Mouse (Mus musculus) frontal cortex, postnatal 25 days (tissue): ENCODE measurements around the gene Klf12.

Source experiments
- DNase-seq, 2 experiments: peaks; one replicate each; pipeline ENCODE4 v3.0.0; 2022; ENCODE audit warnings: low spot score in 2 of 2

The Klf12 gene

GRCm38 (mm10) chr14:100284119-100284860 lies at the start of gene Klf12:
Gene Klf12, minus strand, starts transcription at chr14:100284679.
- DNase-seq = peak; percentile 66 to 74

DNA sequence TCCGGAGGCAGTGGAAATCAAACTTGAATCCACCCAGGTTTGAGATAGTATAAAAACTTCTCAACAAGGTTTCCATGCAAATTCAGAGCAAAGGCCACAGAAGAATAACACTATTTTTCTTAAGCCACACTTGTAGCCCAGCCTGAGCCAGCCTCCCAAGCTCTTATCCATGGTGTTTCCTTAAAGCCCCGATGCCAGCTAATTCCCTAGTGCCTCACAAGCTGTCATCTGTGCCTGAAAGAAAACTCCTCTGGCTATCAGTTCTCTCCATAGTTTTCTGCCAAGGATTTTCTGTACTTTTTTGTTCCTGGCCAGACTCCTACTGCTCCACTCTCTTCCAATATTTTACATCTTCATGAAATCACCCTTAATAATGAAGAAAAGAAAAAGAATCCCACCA lies 48.9 kb upstream of the Klf12 start:
- no peak for DNase-seq

- no peak for DNase-seq
Observed at GRCm38 (mm10) chr14:100328602-100329276, 44.3 kb upstream of the Klf12 start.

GRCm38 (mm10) chr14:100324303-100324702 lies 39.8 kb upstream of the Klf12 start:
- no peak for DNase-seq

DNA sequence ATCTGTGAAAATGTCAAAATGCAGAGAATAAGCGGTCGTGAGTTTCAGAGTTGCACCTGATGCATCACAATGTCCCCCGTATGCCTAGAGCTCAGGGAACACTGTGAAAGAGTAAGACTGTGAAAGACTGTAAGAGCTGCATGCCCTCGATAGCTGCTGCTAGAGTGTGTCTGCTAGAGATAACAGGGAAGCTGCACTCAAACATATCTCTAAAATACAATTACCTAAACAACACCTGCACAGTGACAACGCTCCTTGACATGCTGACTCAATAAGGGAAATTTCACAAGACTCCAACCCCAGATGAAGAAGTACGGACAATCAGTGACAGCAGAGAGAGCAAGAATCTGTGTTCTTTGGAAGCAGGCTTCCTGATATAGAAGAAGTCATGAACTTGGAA lies 37.5 kb upstream of the Klf12 start:
- no peak for DNase-seq

DNA sequence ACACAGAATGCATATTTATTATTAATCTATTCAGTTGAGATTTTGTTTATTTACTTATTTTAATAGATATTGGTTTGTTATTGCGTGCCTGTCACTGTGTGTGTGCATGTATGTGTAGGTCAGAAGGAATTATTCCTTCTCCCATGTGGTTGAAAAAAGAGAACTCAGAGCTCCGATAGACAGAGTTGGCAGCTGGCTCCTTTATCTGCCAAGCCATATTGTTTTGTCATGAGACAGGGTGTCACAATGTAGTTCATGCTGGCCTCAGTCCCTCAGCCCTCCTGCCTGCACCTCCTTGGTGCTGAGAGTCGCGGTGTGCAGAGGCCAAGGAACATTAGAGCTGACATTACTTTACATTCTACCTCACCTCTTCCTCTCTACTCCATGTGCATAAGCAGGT lies 32.3 kb upstream of the Klf12 start:
- no peak for DNase-seq

DNA sequence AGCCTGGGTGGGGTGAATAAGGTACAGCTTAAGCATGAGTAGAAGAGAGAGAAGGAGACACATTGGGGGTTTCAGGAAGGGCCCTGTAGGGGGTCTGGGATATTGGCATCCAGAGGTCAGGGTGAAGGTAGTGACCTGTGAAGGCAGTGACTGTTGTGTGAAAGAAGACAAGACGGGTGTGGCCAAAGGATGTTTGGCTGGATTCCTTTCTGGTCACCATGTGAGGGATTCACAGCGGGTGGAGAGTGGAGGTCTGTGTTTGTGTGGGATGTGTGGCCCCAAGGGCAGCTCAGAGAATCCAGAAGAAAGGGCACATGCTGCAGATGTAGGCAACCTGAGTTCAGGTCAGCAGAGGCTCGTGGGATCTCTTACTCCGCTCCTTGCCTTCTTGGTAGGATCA lies 29.6 kb upstream of the Klf12 start:
- no peak for DNase-seq

DNA sequence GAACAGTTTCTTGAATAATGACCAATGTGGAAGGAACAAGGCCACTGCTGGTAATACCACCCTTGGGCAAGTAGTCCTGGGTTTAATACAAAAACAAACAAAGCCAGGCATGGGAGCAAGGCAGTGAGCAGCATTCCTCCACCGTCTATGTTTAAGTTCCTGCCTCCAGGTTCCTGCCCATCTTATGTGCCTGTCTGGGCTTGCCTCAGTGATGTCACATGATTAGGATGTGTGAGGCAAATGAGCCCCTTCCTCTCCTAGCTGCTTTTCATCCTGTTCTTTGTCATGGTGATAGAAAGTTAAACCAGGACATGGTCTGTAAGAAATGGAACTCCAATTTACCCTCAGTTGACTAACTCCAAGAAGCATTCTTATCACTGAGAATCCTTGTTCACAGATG lies 16.4 kb upstream of the Klf12 start:
- DNase-seq = no peak

DNA sequence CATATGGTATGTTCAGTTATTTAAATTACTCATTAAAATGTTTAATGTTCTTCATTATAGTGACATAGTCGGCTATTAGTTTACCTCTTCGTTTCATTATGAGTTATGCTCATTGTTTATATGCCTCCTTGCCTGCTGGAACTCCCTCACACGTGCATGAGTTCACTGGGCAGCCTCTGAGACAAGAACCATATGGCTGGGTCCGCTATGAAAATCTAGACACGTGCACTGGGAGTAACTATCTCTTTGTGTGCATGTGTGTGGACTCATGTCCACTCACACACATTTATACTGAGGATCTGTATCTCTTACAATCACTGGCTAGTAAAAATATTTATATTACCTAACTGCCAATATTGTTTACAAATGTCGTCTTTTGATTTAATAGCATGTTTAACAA lies 14.4 kb upstream of the Klf12 start:
- DNase-seq = no peak

DNA sequence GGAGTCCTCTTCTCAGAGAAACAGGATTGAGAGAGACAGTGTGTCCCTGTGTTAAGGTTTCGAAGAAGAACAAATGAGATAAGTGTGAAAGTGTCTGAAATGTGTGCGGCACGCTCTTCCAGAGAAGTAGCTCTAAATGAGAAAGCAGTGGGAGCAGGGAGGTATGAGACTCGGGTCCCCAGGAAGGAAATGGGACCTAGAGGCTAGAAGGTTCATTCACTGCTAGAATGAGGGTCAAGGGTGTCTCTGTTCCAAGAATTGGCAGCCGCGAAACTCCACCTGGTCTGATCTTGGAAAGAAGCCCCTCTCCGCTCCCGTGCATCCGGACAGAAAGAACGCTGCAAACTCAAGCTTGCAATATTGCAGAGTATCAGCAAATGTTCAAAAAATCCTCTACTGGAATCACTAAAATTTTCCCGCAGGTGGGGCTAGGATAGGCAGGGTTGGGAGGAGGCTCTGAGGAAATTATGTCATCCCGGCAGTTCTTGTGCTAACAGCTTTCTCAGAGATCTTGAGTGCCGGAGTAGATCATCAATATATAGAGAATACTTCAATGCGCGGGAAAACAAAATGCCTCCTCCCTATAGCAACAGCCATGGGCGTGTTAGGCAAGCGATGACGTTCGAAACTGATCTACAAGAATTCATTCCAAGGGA lies 2.2 kb upstream of the Klf12 start:
- DNase-seq = peak; percentile 11 to 15

GRCm38 (mm10) chr14:100285656-100286585 lies 1.4 kb upstream of the Klf12 start:
- DNase-seq = peak; percentile 40 to 52

DNA sequence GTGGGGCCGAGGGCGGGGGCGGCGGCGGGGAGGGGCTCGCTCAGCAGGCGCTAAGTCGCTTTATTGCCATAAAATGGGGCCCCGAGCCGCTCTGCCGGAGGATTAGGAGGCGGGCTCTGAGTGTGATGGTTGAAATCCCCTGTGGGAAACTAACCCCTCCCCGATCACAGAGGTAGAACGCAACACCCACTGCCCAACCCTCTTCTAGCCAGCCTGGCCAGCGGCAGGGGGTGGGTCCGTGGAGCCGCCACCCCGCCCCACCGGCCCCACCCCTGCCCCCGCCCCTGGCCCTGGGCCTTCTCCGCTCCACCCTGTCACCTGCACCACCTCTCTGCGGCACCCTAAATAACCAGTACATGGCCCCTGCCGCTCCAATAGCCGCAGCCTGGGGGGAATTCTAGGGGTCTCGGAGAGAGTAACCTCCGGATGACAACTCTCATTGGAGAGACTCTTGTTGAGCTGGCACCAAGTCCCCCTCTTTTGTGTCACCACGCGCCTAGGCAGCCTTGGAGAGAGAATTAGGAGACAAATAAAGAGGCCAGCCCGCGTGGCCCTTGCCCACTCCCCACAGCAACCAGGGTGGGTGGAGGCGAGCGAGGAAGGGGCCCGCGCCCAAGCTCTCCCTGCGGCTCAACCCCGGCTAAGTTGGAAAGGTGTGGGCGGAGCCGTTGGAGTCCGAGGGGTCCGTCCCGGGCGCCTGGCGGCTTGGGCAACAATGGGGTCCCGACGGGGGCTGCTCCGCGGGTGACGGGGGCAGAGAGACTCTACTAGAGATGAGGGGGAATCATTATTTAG lies 579 bp upstream of the Klf12 start:
- DNase-seq = peak; percentile 42 to 44

DNA sequence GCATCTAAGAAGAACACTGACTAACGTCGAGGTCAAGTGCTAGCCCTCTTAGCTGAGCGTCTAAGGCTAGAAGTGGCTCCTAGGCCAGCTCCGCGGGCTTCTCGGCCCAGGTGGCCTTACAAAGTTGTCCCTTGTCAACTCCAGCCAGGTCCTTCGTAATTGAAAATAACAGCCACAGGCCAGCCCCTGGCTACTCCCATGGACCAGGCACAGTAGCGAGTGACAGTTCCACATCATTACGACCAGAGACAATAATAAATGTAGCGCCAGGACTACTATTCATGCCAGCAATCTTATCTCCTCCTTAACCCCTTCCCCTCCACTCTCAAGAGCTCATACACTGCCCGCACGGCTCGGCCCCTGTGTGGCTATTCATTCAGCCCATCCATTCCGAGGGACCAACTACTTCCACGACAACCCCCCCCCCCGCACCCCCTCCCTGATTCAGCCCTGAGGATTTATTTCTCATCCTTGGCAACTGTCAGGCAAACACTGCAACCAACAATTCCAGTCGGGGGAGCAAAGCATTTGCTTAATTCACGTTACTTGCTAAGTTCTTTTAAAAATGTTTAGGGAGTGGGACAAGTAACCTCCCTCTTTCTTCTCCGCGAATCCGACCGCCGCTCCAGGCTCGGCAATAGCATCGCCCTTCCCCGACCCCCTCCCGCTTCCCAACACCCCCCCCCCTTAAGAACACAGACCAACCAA lies 914 bp downstream of the Klf12 start:
- DNase-seq = peak; percentile 9 to 24

DNA sequence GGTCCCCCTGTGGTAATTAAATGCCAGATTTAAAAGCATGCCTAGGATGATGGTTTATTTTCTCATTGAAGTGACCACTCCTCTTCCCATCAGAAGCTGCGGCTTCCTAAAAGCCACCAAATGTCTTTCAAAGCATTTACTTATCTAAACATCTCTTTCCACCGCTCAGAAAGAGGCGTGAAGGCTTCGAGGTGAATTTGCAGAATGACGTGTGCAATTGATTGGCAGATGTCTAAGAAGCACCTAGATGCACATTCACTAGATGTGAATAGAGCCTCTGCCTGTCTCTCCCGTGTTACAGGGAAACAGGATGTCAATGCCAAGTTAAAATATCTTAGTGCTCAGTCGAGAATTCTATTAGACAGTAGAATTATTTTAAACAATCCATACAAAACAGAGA lies 1.8 kb downstream of the Klf12 start:
- no peak for DNase-seq

- DNase-seq = no peak
Observed at GRCm38 (mm10) chr14:100281734-100282133, 2.7 kb downstream of the Klf12 start.

DNA sequence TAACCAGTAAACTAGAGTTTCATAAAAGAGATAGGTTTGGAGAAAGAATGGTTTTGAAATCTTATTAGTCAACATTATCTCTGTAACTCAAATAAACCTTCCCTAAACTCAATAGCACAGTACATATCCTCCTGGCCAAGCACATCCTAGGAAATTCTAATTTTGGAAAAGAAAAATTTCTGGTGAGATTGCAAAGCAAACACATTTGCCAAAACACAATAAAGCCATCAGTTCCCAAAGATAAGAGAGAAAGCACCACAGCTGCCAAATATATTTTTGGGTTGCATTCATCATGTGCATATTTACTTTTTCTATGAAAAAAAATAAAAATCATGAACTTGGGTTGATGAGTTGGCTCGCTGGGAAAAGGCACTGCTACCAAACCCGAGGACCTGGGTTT lies 10.3 kb downstream of the Klf12 start:
- DNase-seq = no peak

DNA sequence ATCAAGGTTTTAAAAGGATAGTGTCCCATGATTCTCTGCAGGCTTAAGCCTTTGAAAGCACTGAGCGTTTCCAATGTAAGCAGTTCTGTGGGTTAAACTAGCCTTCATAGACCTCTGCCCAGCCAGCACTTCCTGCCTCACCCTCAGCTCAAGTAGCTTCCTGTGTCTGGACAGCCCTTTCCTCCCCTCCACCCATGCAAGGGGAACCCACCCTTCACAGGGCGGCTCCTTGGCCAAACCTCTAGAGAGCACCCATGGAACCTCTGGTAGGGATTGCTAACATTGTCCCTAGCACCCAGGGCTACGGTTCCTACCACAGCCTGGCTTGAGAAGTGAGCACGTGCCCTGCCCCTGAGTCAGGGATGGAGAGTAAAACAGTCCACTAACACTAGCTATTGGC lies 23.9 kb downstream of the Klf12 start:
- DNase-seq = no peak

DNA sequence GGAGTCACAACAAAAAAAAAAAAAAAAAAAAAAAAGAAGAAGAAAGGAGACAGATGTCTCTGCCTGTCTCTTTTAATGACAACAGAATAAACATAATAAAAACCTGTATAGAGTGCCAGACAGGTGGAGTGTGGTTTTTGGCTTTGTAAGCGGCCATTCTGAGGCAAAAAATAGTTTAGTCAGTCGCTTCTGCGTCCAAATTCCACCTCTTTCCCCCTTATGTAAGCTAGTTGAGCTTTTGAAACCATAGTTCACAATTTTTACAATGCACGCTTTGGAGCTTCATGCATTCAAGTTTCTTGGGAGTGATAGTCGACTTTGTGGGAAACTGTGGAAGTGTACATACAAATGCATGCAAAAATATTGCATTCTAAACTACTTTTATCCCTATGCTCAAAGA lies 41.4 kb downstream of the Klf12 start:
- no peak for DNase-seq

DNA sequence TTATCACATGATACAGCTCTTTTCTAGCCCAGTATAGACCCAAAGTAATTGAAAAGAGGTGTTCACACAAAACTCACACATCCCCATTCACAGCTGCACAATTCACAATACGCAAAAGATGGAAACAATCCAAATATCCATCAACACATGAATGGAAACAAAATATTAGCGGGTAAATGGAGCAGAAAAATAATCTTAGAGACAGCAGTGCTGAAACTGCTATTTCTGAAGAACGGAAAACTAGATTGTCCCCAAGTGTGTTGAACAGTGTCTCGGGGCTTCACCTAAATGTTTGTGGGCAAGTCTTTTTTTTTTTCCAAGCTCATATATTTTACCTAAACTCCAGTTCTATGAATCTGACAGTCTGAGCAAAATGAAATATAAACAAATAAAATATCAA lies 44.6 kb downstream of the Klf12 start:
- no peak for DNase-seq

DNA sequence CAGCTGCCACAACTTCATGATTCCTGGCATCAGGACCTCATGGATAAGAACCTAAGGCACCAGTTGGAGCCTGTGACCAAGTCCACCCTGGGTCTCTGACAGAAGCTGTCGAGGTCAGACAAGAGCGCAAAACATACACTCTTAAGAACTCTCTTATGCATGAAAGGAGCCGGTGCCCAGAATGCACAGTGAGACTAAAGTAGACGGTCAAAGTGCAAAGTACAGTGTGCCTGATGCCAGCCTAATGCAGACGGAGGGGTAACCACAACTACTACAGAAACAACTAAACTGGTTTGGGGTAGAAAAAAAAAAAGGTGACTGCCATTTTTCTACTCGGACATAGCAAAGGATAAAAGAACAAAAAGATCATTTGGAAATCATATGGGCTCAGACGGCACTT lies 47.7 kb downstream of the Klf12 start:
- no peak for DNase-seq
